Mouse (Mus musculus) spleen, adult 2 months (tissue): ENCODE data around the gene Adh6a.

Experiments used
- CTCF ChIP-seq: fragments of 200-500 bp; IDR thresholded peaks from 2 replicates; pipeline ENCODE4 v1.5.1; 2011; ENCODE audit warnings: mild to moderate bottlenecking, inconsistent platforms; ENCODE audit not compliant: insufficient read depth, insufficient read length, insufficient replicate concordance; ENCODE audit errors: extremely low read depth
- POLR2A ChIP-seq: fragments of 200-500 bp; IDR thresholded peaks from 2 replicates; pipeline ENCODE4 v1.6.1; 2011; ENCODE audit warnings: low read depth, low read length, inconsistent platforms

- TF ChIP-seq POLR2A (no peak), CTCF (no peak)
Measured at GRCm38 (mm10) chr3:138304489-138304871, 8.6 kb upstream of the Adh6a start.
